Mouse (Mus musculus) lung, embryonic 15.5 days (tissue): Measurements from ENCODE around the gene St6galnac5. TPM values are rescaled to one million over a fixed set of nuclear protein-coding genes. Genes with fewer than 3 reads are reported as not detected.
"Not testable (repeated sequence)": the region's sequence is repeated elsewhere in the genome, so short reads cannot be mapped to it uniquely, and the experiment has no call there.

ENCODE experiments used
- ATAC-seq: fragments of 200-750 bp; cut with Nextera tagmentation; 2 replicates; pipeline ENCODE4 v1.8.0; 2017; ENCODE audit warnings: moderate number of reproducible peaks, borderline replicate concordance; ENCODE audit not compliant: low FRiP score, low TSS enrichment; ENCODE audit errors: extremely low read depth
- H3K27ac ChIP-seq: fragments of 300-500 bp; sonication (generic); 2 replicates; pipeline ENCODE4 v1.5.1; 2015; ENCODE audit warnings: moderate library complexity, mild to moderate bottlenecking, inconsistent platforms
- H3K27me3 ChIP-seq: fragments of 300-500 bp; sonication (generic); 2 replicates; pipeline ENCODE4 v1.6.1; 2015; ENCODE audit warnings: inconsistent platforms
- H3K36me3 ChIP-seq: fragments of 300-500 bp; sonication (generic); 2 replicates; pipeline ENCODE4 v1.6.1; 2015; ENCODE audit warnings: inconsistent platforms
- H3K4me1 ChIP-seq: fragments of 300-500 bp; sonication (generic); 2 replicates; pipeline ENCODE4 v1.6.1; 2015; ENCODE audit warnings: inconsistent platforms
- H3K4me2 ChIP-seq: fragments of 300-500 bp; sonication (generic); 2 replicates; pipeline ENCODE4 v1.6.1; 2015; ENCODE audit warnings: inconsistent platforms, mild to moderate bottlenecking, moderate library complexity
- H3K4me3 ChIP-seq: fragments of 300-500 bp; sonication (generic); 2 replicates; pipeline ENCODE4 v1.5.1; 2015; ENCODE audit warnings: mild to moderate bottlenecking, inconsistent platforms
- H3K9ac ChIP-seq: fragments of 300-500 bp; sonication (generic); 2 replicates; pipeline ENCODE4 v1.6.1; 2015; ENCODE audit warnings: inconsistent platforms
- H3K9me3 ChIP-seq: fragments of 300-500 bp; sonication (generic); 2 replicates; pipeline ENCODE4 v1.6.1; 2016; ENCODE audit warnings: inconsistent platforms
- WGBS: fragments of 180-500 bp; shearing (Covaris S2); methylation state at CpG from one replicate; pipeline ENCODE4 v1.1.7; 2015; 5-methylcytosine and 5-hydroxymethylcytosine counted together
- polyA plus RNA-seq: library from polyadenylated mRNA; unstranded; fragments of >200 nt; fragmentation: Nextera tagmentation; extraction: Ambion mirVana; gene quantifications from 2 replicates; pipeline ENCODE4 v1.2.1, GENCODE M21; 2015

Gene St6galnac5
- polyA plus RNA-seq, 1 experiment from 2014 or later: 0.61 TPM

GRCm38 (mm10) chr3:152799738-152800431, 182.2 kb downstream of the St6galnac5 start:
- WGBS: 73% methylated on average over 9 of the region's 9 CpGs
- H3K36me3 ChIP-seq: no peaks in the 10 kb centered on the region
- no peak for ATAC-seq

GRCm38 (mm10) chr3:152797354-152797753, 184.7 kb downstream of the St6galnac5 start:
- WGBS: 15% methylated on average over 2 of the region's 2 CpGs
- H3K27me3 ChIP-seq: no peaks in the 10 kb centered on the region
- no peak for ATAC-seq

More at GRCm38 (mm10) chr3:152799738-152800431, 182.2 kb downstream of the St6galnac5 start:
- Histone ChIP-seq H3K4me2 (no peak overlapping the region), H3K9me3 (no peaks in the 10 kb centered on the region), H3K4me1 (no peaks in the 10 kb centered on the region), H3K9ac (no peak overlapping the region), H3K4me3 (no peak overlapping the region), H3K27ac (no peak overlapping the region), H3K27me3 (no peaks in the 10 kb centered on the region)

GRCm38 (mm10) chr3:152796216-152796615, 185.8 kb downstream of the St6galnac5 start:
- H3K4me3 ChIP-seq: no peak overlapping the region
- 76% methylated on average over 4 of the region's 4 CpGs for WGBS
- no peak for ATAC-seq
- no peak overlapping the region for H3K4me2 ChIP-seq
- H3K4me1 ChIP-seq: no peaks in the 10 kb centered on the region
- H3K27me3 ChIP-seq: no peaks in the 10 kb centered on the region
- no peaks in the 10 kb centered on the region for H3K9me3 ChIP-seq
- H3K27ac ChIP-seq: no peak overlapping the region
- H3K36me3 ChIP-seq: no peaks in the 10 kb centered on the region
- H3K9ac ChIP-seq: no peak overlapping the region

More at GRCm38 (mm10) chr3:152797354-152797753, 184.7 kb downstream of the St6galnac5 start:
- H3K4me3 ChIP-seq: no peak overlapping the region
- no peak overlapping the region for H3K4me2 ChIP-seq
- no peaks in the 10 kb centered on the region for H3K4me1 ChIP-seq
- H3K36me3 ChIP-seq: no peaks in the 10 kb centered on the region
- no peaks in the 10 kb centered on the region for H3K9me3 ChIP-seq
- H3K9ac ChIP-seq: no peak overlapping the region
- no peak overlapping the region for H3K27ac ChIP-seq

- H3K36me3 ChIP-seq: no peaks in the 10 kb centered on the region
- no peaks in the 10 kb centered on the region for H3K27me3 ChIP-seq
- H3K4me3 ChIP-seq: no peak overlapping the region
- H3K27ac ChIP-seq: no peak overlapping the region
- no peaks in the 10 kb centered on the region for H3K4me1 ChIP-seq
- no peak overlapping the region for H3K9ac ChIP-seq
- 59% methylated on average over 4 of the region's 4 CpGs for WGBS
- ATAC-seq: no peak
- no peaks in the 10 kb centered on the region for H3K9me3 ChIP-seq
- no peak overlapping the region for H3K4me2 ChIP-seq
Measured at GRCm38 (mm10) chr3:152793006-152793405, 189.0 kb downstream of the St6galnac5 start.

GRCm38 (mm10) chr3:152792601-152793000, 189.4 kb downstream of the St6galnac5 start:
- no peaks in the 10 kb centered on the region for H3K27me3 ChIP-seq
- ATAC-seq: no peak
- 84% methylated on average over 5 of the region's 5 CpGs for WGBS
- no peak overlapping the region for H3K4me3 ChIP-seq
- H3K27ac ChIP-seq: no peak overlapping the region
- no peaks in the 10 kb centered on the region for H3K9me3 ChIP-seq
- no peak overlapping the region for H3K4me2 ChIP-seq
- no peaks in the 10 kb centered on the region for H3K4me1 ChIP-seq
- H3K9ac ChIP-seq: no peak overlapping the region
- no peaks in the 10 kb centered on the region for H3K36me3 ChIP-seq

- not testable (repeated sequence) for H3K9ac ChIP-seq, H3K27ac ChIP-seq, H3K27me3 ChIP-seq, H3K36me3 ChIP-seq, H3K4me3 ChIP-seq, H3K9me3 ChIP-seq, H3K4me2 ChIP-seq, H3K4me1 ChIP-seq, ATAC-seq
- 78% methylated on average over 5 of the region's 5 CpGs for WGBS
Measured at GRCm38 (mm10) chr3:152788301-152788953, 193.6 kb downstream of the St6galnac5 start.

- H3K27me3 ChIP-seq, H3K4me2 ChIP-seq, H3K4me1 ChIP-seq, H3K27ac ChIP-seq, H3K9me3 ChIP-seq, H3K9ac ChIP-seq, H3K4me3 ChIP-seq, H3K36me3 ChIP-seq, ATAC-seq: not testable (repeated sequence)
- WGBS: 88% methylated on average over 8 of the region's 13 CpGs
Measured at GRCm38 (mm10) chr3:152784353-152784752, 197.7 kb downstream of the St6galnac5 start.

- H3K36me3 ChIP-seq: 0 out of 2 replicates have a peak, but pooled peaks cover 3% of the 10 kb centered on the region
- ATAC-seq: peak; percentile 70; the same call in 1 of the 2 replicates
- no peaks in the 10 kb centered on the region for H3K4me1 ChIP-seq
- H3K9ac ChIP-seq: no peak overlapping the region
- H3K27me3 ChIP-seq: no peaks in the 10 kb centered on the region
- H3K27ac ChIP-seq: no peak overlapping the region
- no peaks in the 10 kb centered on the region for H3K9me3 ChIP-seq
- H3K4me3 ChIP-seq: no peak overlapping the region
- H3K4me2 ChIP-seq: no peak overlapping the region
- WGBS: 14% methylated on average over 7 of the region's 7 CpGs
Measured at GRCm38 (mm10) chr3:152783792-152784191, 198.3 kb downstream of the St6galnac5 start.

- no peak overlapping the region for H3K4me3 ChIP-seq
- no peaks in the 10 kb centered on the region for H3K9me3 ChIP-seq
- 79% methylated on average over 4 of the region's 4 CpGs for WGBS
- H3K27me3 ChIP-seq: no peaks in the 10 kb centered on the region
- no peak overlapping the region for H3K9ac ChIP-seq
- no peak for ATAC-seq
- no peaks in the 10 kb centered on the region for H3K4me1 ChIP-seq
- no peaks in the 10 kb centered on the region for H3K36me3 ChIP-seq
- H3K27ac ChIP-seq: no peak overlapping the region
- no peak overlapping the region for H3K4me2 ChIP-seq
Measured at GRCm38 (mm10) chr3:152779819-152780218, 202.2 kb downstream of the St6galnac5 start.

GRCm38 (mm10) chr3:152776872-152777540, 205.0 kb downstream of the St6galnac5 start:
- no peak for ATAC-seq
- Histone ChIP-seq H3K27ac (no peak overlapping the region), H3K9ac (no peak overlapping the region), H3K36me3 (no peaks in the 10 kb centered on the region), H3K4me1 (no peaks in the 10 kb centered on the region), H3K27me3 (no peaks in the 10 kb centered on the region), H3K4me3 (no peak overlapping the region), H3K9me3 (no peaks in the 10 kb centered on the region), H3K4me2 (no peak overlapping the region)
- 55% methylated on average over 16 of the region's 16 CpGs for WGBS

GRCm38 (mm10) chr3:152776363-152776762, 205.7 kb downstream of the St6galnac5 start:
- Histone ChIP-seq H3K4me1 (no peaks in the 10 kb centered on the region), H3K9ac (no peak overlapping the region), H3K27me3 (no peaks in the 10 kb centered on the region), H3K4me2 (no peak overlapping the region), H3K36me3 (no peaks in the 10 kb centered on the region), H3K27ac (no peak overlapping the region), H3K4me3 (no peak overlapping the region), H3K9me3 (no peaks in the 10 kb centered on the region)
- no peak for ATAC-seq
- 62% methylated on average over 6 of the region's 6 CpGs for WGBS

GRCm38 (mm10) chr3:152770056-152770455, 212.0 kb downstream of the St6galnac5 start:
- Histone ChIP-seq H3K36me3 (no peaks in the 10 kb centered on the region), H3K4me3 (no peak overlapping the region), H3K4me2 (no peak overlapping the region), H3K27me3 (no peaks in the 10 kb centered on the region), H3K9ac (no peak overlapping the region), H3K9me3 (no peaks in the 10 kb centered on the region), H3K4me1 (peaks cover 2% of the 10 kb centered on the region; the same call in 1 of the 2 replicates), H3K27ac (no peak overlapping the region)
- no peak for ATAC-seq
- whole genome bisulfite sequencing: 80% methylated on average over 6 of the region's 6 CpGs
